Mouse (Mus musculus) T-cell, adult 66 days (primary cell): ENCODE measurements around the gene Vsig8. TPM values are rescaled to one million over a fixed set of nuclear protein-coding genes. Genes with fewer than 3 reads are reported as not detected.

Experiments used
- total RNA-seq, 2 experiments: library from RNA; stranded (reverse); gene quantifications; 3 replicates in 1 of 2; 4 replicates in 1 of 2; pipeline ENCODE4 v1.2.4; 2023

The Vsig8 gene
- total RNA-seq = not detected

DNA sequence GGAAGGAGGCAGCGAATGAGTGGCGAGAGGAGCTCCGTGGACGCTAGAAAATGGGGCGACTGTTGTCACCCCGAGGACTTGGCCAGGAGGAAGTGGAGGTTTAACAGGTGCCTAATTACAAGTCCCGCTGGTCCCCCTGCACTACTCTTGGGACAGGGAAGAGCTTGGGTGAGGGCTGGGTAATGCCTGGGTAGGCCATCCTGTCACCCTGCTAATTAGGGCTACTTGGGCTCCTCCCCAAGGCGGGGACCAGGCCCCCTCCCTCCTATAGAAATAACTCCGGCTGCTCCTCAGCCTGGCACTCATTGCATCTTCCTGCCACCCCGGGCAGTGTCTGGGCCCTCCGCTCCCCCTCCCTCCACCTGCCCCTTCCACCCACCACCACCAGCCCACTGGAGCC is at the start of gene Vsig8:
Vsig8 (plus strand) TSS at position 301 of the 400 bp plus-strand sequence.

DNA sequence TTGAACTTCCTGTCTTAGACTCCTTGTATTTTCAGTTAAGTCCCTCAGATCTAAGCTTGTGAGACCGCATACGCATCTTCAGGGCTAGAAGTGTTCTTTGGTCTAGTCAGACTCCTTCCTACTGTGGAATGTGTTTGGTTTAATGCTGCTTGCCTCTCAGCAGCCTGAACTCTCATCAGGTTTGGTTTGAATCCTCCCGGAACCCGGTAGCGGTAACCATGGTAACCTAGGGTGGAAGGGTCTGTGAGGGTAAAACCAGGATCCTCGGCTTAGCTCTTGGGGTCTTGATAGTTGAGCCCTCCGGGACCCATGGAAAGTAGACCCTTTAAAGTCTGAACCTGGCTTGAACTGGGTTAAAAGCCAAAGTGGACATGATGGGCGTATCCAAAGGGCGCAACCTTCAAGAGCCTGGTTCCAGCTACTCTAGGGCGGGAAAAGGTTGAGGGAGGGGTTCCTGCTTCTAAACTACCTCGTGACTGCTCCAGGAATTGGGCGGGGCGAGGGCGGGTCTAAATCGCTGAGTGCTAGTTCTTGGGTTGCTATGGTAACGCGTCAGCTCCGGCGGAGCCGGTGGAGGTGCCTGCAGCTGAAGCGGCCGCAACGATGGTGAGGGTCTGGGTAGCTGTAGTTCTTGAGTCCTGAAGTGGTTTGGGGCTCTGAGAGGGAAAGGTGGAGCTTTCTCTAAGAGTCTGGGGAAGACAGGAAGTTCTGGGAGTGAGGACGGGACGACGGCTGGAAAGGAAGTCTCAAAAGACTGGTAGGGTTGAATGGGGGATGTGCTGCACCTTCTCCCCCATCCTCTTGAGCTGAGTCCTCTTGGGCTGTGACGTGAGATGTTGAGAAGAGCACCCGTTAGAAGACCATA is 34.9 kb upstream of the Vsig8 start, which contains the start of gene Cfap45:
Cfap45 (plus strand) TSS at position 226 of the 865 bp plus-strand sequence.

DNA sequence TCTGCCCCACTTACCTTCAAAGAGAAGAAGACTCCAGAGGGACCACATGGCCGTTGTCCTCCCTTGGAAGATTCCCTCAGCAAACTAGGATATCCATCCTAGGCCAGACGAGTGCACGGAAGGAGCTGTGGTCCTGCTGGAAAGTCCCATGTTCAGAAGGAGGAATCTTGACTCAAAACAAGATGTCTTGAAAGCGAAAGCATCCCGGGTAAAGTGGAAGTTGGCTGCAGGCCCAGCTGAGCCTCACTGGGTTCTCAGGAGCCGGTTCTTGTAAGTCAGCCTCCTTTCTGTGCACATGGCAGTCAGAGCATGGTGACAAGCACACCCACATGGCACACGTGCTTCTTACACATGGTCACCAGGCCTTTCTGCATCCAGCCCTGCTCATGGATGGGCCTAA is 34.6 kb downstream of the Vsig8 start, which contains the start of gene Slamf8:
Slamf8 (minus strand) TSS at position 184 of the 400 bp plus-strand sequence.

GRCm38 (mm10) chr1:172602326-172602725 is 46.6 kb downstream of the Vsig8 start, which contains the start of gene Fcrl6:
Fcrl6 (minus strand) TSS chr1:172602551.

Other genes with a start within 250 kb of the Vsig8 start
- gene Kcnj9, start 226.6 kb upstream of the Vsig8 start, total RNA-seq = not detected
- 1 to 10 TPM in 1 of 2 experiments, under 1 TPM in 1; 0.71 to 1.3 TPM for gene Kcnj10, start 214.7 kb upstream of the Vsig8 start, total RNA-seq
- gene Pigm, start 179.4 kb upstream of the Vsig8 start, total RNA-seq = 10 to 100 TPM; 29.8 to 33.2 TPM
- 1 to 10 TPM in 1 of 2 experiments, not detected in 1; 1.4 TPM for gene Slamf9, start 80.6 kb upstream of the Vsig8 start, total RNA-seq
- gene Igsf9, start 74.2 kb upstream of the Vsig8 start, total RNA-seq = 1 to 10 TPM in 1 of 2 experiments, under 1 TPM in 1; 0.89 to 1.6 TPM
- 100 to 1,000 TPM; 249 to 308 TPM for gene Tagln2, start 55.9 kb upstream of the Vsig8 start, total RNA-seq
- under 1 TPM in 1 of 2 experiments, not detected in 1; 0.20 TPM for gene Cfap45, start 35.1 kb upstream of the Vsig8 start, total RNA-seq
- under 1 TPM in 1 of 2 experiments, not detected in 1; 0.67 TPM for gene Slamf8, start 34.6 kb downstream of the Vsig8 start, total RNA-seq
- gene Fcrl6, start 46.6 kb downstream of the Vsig8 start, total RNA-seq = not detected
- gene Dusp23, start 77.0 kb downstream of the Vsig8 start, total RNA-seq = 1 to 10 TPM; 2.0 to 2.7 TPM
- gene Crp, start 142.1 kb downstream of the Vsig8 start, total RNA-seq = not detected